Mouse (Mus musculus) heart, embryonic 14.5 days (tissue): ENCODE data around the gene Xntrpc. TPM values are rescaled to one million over a fixed set of nuclear protein-coding genes. Genes with fewer than 3 reads are reported as not detected.
"Not testable (repeated sequence)": the region's sequence is repeated elsewhere in the genome, so short reads cannot be mapped to it uniquely, and the experiment has no call there.

Experiments
- ATAC-seq: fragments of 200-750 bp; cut with Nextera tagmentation; 2 replicates; pipeline ENCODE4 v1.8.0; 2017; ENCODE audit warnings: low read depth, moderate TSS enrichment; ENCODE audit not compliant: insufficient number of reproducible peaks, insufficient read depth, low FRiP score
- H3K27ac ChIP-seq, 2 experiments: fragments of 200-500 bp in 1 of 2; fragments of 300-500 bp in 1 of 2; sonication (generic) in 1 of 2; replicated peaks in 1 of 2; 2 replicates each; pipeline ENCODE4 v1.5.1; 2012 to 2014; ENCODE audit warnings: low read depth in 2 of 2, low read length in 2 of 2, control low read depth in 1 of 2, mild to moderate bottlenecking in 1 of 2, mixed read lengths in 1 of 2; ENCODE audit not compliant: control insufficient read depth in 1 of 2, insufficient read depth in 1 of 2
- H3K27me3 ChIP-seq: fragments of 300-500 bp; sonication (generic); 2 replicates; pipeline ENCODE4 v1.6.1; 2014; ENCODE audit warnings: mild to moderate bottlenecking, low read length, control low read depth; ENCODE audit not compliant: control insufficient read depth, insufficient read depth
- H3K36me3 ChIP-seq: fragments of 300-500 bp; sonication (generic); 2 replicates; pipeline ENCODE4 v1.6.1; 2014; ENCODE audit warnings: mild to moderate bottlenecking, control low read depth, low read length, mixed read lengths; ENCODE audit not compliant: control insufficient read depth, insufficient read depth
- H3K4me1 ChIP-seq, 2 experiments: fragments of 200-500 bp in 1 of 2; fragments of 300-500 bp in 1 of 2; sonication (generic) in 1 of 2; 2 replicates each; pipeline ENCODE4 v1.6.1; 2012 to 2014; ENCODE audit warnings: low read length in 2 of 2, control low read depth in 1 of 2, mixed read lengths in 1 of 2; ENCODE audit not compliant: control insufficient read depth in 2 of 2, insufficient read depth in 2 of 2
- H3K4me2 ChIP-seq: fragments of 300-500 bp; sonication (generic); 2 replicates; pipeline ENCODE4 v1.6.1; 2014; ENCODE audit warnings: mild to moderate bottlenecking, low read length
- H3K4me3 ChIP-seq, 2 experiments: fragments of 200-500 bp in 1 of 2; fragments of 300-500 bp in 1 of 2; sonication (generic) in 1 of 2; 2 replicates each; pipeline ENCODE4 v1.5.1; 2012 to 2014; ENCODE audit warnings: low read length in 2 of 2, mild to moderate bottlenecking in 2 of 2, control low read depth in 1 of 2, low read depth in 1 of 2, moderate library complexity in 1 of 2; ENCODE audit not compliant: control insufficient read depth in 1 of 2, insufficient read depth in 1 of 2
- H3K9ac ChIP-seq: fragments of 300-500 bp; sonication (generic); 2 replicates; pipeline ENCODE4 v1.6.1; 2014; ENCODE audit warnings: mild to moderate bottlenecking, low read length
- H3K9me3 ChIP-seq: fragments of 300-500 bp; sonication (generic); 2 replicates; pipeline ENCODE4 v1.6.1; 2016; ENCODE audit warnings: low read length, control low read depth; ENCODE audit not compliant: control insufficient read depth
- WGBS: fragments of 180-500 bp; shearing (Covaris S2); extraction: QIAGEN DNeasy Blood & Tissue Kit; methylation state at CpG from one replicate; pipeline ENCODE4 v1.1.7; 2014; 5-methylcytosine and 5-hydroxymethylcytosine counted together
- polyA plus RNA-seq: library from polyadenylated mRNA; unstranded; fragments of >200 nt; fragmentation: Nextera tagmentation; extraction: Ambion mirVana; gene quantifications from 2 replicates; pipeline ENCODE4 v1.2.1, GENCODE M21; 2014

The Xntrpc gene
- polyA plus RNA-seq, 1 experiment from 2014 or later = 1.1 TPM

GRCm38 (mm10) chr7:102023821-102024220, 41.7 kb upstream of the Xntrpc start:
- H3K4me3 ChIP-seq = no peak overlapping the region
- no peak overlapping the region for H3K9ac ChIP-seq
- H3K4me1 ChIP-seq = no peaks in the 10 kb centered on the region
- H3K9me3 ChIP-seq = no peaks in the 10 kb centered on the region
- H3K27me3 ChIP-seq = no peaks in the 10 kb centered on the region
- ATAC-seq = no peak
- peaks cover 81% of the 10 kb centered on the region for H3K36me3 ChIP-seq
- 94% methylated on average over 9 of the region's 9 CpGs for WGBS
- no peak overlapping the region for H3K4me2 ChIP-seq
- H3K27ac ChIP-seq = no peak overlapping the region

GRCm38 (mm10) chr7:102025187-102026119, 40.1 kb upstream of the Xntrpc start:
- Histone ChIP-seq H3K4me3 (no peak overlapping the region), H3K27ac (no peak overlapping the region), H3K4me2 (no peak overlapping the region), H3K36me3 (peaks cover 78% of the 10 kb centered on the region), H3K27me3 (no peaks in the 10 kb centered on the region), H3K9me3 (no peaks in the 10 kb centered on the region), H3K9ac (no peak overlapping the region), H3K4me1 (no peaks in the 10 kb centered on the region)
- ATAC-seq = no peak
- WGBS = 91% methylated on average over 2 of the region's 2 CpGs

DNA sequence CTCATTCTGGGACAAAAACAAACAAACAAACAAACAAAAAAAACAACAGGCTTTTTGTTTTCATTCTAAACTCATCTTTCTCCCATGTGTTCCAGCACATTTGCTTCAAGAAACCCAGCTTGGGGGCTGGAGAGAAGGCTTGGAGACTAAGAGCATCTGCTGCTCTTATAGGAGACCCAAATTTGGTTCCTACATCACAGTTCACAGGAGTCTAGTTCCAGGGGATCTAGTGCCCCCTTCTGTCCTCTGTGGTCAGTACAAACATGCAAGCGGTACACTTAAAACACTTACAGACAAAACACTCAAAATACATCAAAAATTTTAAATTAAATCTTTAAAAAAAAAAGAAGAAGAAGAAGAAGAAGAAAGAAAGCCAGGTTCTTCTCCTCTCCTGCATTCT, 30.6 kb upstream of the Xntrpc start:
- Histone ChIP-seq H3K4me1 (no peaks in the 10 kb centered on the region), H3K9me3 (no peaks in the 10 kb centered on the region), H3K27me3 (no peaks in the 10 kb centered on the region), H3K4me2 (no peak overlapping the region), H3K27ac (no peak overlapping the region), H3K36me3 (peaks cover 95% of the 10 kb centered on the region), H3K4me3 (no peak overlapping the region), H3K9ac (no peak overlapping the region)
- ATAC-seq = no peak
- 100% methylated on average over 1 of the region's 1 CpGs for WGBS

- no peaks in the 10 kb centered on the region for H3K4me1 ChIP-seq
- ATAC-seq = no peak
- 82% methylated on average over 2 of the region's 2 CpGs for WGBS
Measured at GRCm38 (mm10) chr7:102035534-102035933, 30.0 kb upstream of the Xntrpc start.

GRCm38 (mm10) chr7:102037318-102037717, 28.2 kb upstream of the Xntrpc start:
- peaks cover 92% of the 10 kb centered on the region for H3K36me3 ChIP-seq
- WGBS = 90% methylated on average over 3 of the region's 3 CpGs
- no peak for ATAC-seq

More at GRCm38 (mm10) chr7:102035534-102035933, 30.0 kb upstream of the Xntrpc start:
- peaks cover 96% of the 10 kb centered on the region for H3K36me3 ChIP-seq
- no peaks in the 10 kb centered on the region for H3K9me3 ChIP-seq
- no peaks in the 10 kb centered on the region for H3K27me3 ChIP-seq
- H3K9ac ChIP-seq = no peak overlapping the region
- no peak overlapping the region for H3K4me3 ChIP-seq
- H3K4me2 ChIP-seq = no peak overlapping the region
- H3K27ac ChIP-seq = no peak overlapping the region

GRCm38 (mm10) chr7:102042314-102042713, 23.2 kb upstream of the Xntrpc start:
- 84% methylated on average over 2 of the region's 2 CpGs for WGBS
- H3K27me3 ChIP-seq = no peaks in the 10 kb centered on the region
- H3K4me2 ChIP-seq = no peak overlapping the region
- H3K9me3 ChIP-seq = no peaks in the 10 kb centered on the region
- H3K36me3 ChIP-seq = peaks cover 48% of the 10 kb centered on the region
- no peak overlapping the region for H3K27ac ChIP-seq
- no peak overlapping the region for H3K9ac ChIP-seq
- no peak for ATAC-seq
- no peak overlapping the region for H3K4me3 ChIP-seq
- H3K4me1 ChIP-seq = no peaks in the 10 kb centered on the region

More at GRCm38 (mm10) chr7:102037318-102037717, 28.2 kb upstream of the Xntrpc start:
- Histone ChIP-seq H3K27me3 (no peaks in the 10 kb centered on the region), H3K27ac (no peak overlapping the region), H3K4me2 (no peak overlapping the region), H3K4me1 (no peaks in the 10 kb centered on the region), H3K9ac (no peak overlapping the region), H3K4me3 (no peak overlapping the region), H3K9me3 (no peaks in the 10 kb centered on the region)

DNA sequence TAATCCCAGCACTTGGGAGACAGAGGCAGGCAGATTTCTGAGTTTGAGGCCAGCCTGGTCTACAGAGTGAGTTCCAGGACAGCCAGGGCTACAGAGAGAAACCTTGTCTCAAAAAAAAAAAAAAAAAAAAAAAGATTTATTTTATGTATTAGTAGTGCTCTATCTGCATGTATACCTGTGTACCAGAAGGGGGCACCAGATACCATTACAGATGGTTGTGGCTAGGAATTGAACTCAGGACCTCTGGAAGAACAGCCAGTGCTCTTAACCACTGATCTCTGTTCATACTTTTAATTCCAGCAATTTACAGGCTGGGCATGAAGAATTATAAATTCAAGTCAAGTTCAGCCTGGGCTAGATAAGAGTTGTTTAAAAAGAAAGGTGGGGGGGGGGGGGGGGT, 17.0 kb upstream of the Xntrpc start:
- H3K4me2 ChIP-seq, H3K27ac ChIP-seq, H3K4me1 ChIP-seq, H3K27me3 ChIP-seq, H3K36me3 ChIP-seq, H3K9me3 ChIP-seq, ATAC-seq, H3K9ac ChIP-seq, H3K4me3 ChIP-seq: not testable (repeated sequence)
